Mouse (Mus musculus): ENCODE data around the gene Kcnmb2.

The Kcnmb2 gene

DNA sequence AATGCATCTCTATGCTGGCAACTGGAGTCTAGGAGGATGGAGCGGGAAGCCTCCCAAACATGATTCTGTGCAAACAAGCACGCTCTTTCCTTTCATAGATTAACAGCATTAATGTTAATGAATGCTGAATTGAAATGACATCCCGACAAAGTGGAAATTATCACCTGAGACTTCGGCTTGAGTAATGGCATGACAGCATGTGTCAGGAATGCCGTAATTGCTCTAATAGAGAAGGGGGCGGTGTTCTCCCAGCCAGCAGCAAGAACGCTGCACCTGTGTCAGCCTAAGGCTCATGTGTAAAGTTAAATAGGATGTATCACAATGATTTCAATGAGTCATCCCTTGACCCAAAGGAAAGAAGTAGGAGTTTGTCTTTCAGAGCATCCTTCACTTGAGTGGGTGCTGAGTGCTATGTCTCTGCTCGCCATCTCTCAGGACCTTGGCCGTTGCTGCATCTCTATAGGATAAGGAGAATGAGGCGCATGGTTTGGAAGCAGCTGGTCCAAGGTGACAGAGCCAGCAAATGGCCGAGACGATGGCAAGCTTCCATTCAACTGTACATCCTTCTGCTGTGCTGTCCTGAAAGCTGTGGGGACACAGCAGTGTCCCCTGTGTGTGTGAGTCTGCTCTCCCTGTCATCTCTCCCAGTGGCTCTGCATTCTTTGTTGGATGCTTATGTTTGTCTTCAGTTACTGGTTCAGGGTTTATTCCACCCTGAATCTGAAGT lies 110.1 kb downstream of the Kcnmb2 start:
- no peak for DNase-seq (ENCODE audit: extremely low spot score, low spot score)

DNA sequence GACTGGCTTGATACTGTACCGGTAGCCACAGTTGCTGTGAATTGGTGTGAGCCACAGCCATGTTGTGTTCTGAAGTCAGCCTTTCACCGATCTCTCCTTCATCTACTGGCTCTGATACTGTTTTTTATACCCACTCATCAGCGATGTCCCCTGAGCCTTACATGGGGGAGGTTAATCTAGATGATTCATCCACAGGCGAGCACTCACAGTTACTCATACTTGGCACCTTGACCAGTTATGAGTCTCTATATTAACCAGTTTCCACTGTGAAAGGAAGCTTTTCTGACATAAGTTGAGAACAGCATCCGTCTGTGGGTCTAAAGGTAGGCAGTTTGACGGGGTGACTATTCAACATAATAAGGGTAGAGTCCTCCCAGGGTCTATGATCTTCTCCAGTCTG lies 118.7 kb downstream of the Kcnmb2 start:
- DNase-seq (ENCODE audit: extremely low spot score, low spot score): no peak

DNA sequence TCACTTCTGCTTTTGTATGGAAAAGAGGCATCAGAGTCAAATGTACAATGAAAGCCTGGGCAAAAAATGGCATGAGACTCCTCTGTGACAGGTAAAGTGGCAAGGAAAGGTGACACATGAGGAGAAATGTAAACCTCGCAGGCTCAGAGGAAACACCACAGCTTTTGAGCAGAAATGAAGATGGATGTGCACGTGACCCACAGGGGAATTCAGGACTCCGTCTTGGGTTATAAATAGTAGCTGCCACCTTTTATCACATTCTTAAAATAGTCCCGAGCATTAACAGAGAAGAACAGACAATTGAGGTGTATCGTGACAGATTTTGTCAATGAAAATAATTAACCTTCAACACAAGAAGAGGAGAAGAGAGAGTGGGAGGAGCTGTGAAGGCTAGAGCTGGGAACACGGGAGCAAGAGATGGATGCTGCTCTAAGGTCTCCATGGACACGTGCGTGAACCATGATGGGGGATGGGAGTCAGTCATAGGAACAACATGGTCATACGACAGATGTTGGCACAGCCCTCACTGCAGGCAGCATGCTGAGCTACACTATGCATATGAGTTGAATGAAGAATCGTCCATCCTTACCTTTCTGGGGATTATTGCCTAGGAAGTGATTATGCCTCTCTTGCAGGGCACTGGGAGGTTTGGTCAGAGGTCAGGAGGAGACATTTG lies 127.2 kb downstream of the Kcnmb2 start:
- no peak for DNase-seq (ENCODE audit: extremely low spot score, low spot score)

DNA sequence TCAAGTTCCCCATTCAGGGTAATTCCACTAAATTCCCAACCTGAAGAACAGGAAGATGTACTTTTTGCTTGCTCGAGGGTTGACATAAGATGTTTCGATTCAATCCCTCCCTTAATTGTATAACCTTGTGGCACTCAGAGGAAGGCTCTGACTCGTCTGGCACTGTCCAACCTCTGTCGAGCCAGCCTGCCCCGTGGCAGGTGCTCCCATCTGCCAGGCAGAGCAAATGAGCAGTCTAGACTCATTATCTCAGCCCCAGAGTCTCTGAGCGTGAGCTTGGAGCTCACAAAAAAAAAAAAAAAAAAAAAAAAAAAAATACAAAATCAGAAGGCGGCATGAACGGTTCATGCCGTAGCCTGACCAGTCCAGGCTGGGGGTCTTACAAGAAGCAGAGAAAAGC lies 130.1 kb downstream of the Kcnmb2 start:
- no peak for DNase-seq (ENCODE audit: extremely low spot score, low spot score)

DNA sequence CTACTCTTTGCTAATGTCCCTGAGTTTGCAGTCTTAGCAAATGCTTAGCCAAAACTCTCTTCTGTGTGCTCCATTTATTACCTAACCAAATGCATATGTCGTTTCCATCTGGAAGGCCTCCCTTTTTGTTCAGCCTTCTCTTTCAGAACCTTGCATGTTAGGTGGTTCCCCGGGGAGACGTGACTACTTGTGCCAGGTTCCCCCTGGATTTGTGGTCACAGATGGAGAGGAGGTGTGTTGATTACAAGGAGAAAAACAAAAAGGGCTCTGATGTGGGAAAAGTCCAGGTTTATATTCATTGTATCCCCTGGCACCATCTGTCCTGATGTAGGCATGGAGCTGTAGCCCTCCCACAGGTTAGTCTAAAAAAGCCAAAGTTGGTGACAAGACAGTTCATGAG lies 141.5 kb downstream of the Kcnmb2 start:
- DNase-seq (ENCODE audit: extremely low spot score, low spot score): no peak

DNA sequence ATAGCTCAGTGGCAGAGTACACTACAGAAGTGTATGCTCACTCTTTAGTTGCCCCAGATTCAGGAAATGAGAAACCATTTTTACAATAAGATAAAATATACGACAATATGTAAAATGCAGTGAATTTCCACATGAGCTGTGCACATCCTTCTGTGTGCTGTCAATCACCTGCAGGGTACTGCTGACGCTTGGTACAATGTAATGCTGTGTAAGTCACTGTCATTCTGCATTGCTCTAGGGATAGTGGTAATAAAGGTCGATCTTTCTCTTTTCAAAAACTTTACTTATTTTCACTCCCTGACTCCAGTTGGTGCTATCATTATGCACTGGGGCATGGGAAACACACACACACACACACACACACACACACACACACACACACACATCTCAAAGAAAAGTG lies 146.5 kb downstream of the Kcnmb2 start:
- no peak for DNase-seq (ENCODE audit: extremely low spot score, low spot score)

DNA sequence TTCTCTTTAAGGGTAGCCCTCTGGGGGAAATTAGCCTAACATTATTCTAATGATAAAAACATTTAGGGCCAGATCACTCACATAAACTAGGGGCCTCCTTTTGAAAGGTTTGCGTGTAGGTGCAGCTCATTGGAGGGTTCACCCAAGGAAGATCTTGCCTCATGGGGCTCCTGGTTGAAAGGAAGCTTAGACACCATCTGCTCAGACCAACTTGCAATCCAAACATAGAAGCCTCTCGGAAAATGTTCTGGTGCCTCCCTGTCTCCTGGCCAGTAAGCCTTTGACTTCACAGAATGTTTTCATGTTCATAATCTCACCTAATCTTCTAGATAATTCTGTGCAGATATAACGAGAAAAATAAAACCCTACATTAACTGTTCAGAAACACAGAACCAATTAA lies 150.3 kb downstream of the Kcnmb2 start:
- DNase-seq (ENCODE audit: extremely low spot score, low spot score): no peak

DNA sequence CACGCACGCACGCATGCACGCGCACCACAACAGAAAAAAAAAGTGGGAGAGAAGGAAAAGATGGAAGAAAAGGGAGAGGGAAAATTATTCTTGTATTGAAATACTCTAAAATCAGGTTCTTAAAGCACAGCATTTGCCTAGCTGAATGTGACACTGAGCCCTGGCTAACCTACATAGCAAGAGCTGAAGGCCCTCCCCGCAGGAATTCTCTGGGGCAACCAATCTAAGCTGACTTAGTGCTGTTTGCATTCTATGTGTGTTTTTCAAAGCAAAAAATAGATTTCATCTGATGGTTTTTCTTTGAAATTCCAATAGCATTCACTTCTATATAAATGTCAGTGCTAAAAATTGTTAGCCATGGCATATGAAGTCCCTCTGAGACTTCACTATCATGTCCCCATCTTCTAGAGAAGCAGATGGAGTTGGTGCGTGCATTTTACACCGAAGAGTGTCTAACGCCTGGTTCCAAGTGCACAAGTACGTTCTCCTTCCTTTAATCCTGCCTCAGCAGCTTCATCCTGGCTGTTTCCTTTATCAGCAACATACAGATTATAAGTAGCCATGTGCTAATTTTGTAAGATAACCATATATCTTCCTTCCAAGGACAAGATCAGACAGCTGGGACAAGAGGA lies 151.4 kb downstream of the Kcnmb2 start:
- no peak for DNase-seq (ENCODE audit: extremely low spot score, low spot score)

DNA sequence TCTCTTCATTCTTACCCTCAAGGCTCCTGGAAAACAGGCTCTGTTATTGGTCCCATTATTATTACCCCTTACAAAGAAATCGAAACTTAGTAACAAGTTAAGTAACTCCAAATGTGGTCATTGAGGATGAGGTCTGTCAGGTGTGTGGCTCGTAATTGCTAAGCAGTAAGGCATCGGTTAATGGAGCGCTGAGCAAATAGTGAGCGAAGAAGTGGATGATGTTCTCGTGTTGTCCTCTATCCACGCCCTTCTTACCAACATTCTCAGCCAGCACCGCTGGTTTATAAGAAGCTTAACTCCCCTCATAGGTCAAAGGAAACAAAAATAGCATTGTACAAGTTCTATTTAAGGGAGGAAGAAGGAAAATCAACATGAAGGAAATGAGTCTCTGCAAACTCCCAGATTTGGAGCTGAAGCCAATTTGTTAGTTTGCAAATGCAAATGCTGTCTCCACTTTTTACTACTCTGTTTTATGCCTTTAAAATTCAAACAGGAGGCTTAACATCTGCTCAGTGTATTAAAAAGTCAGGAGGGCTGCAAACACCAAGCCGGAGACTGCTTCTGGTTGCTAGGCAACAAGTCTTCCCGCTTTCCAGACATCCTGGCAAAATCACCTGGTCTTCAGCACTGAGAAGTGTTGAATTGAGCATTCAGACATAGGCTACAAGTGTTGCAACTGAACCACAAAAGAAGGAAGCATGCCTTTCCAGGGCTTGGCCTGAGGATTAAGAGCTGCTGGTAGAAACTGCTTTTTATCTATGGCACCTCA lies 157.8 kb downstream of the Kcnmb2 start:
- DNase-seq (ENCODE audit: extremely low spot score, low spot score): no peak

DNA sequence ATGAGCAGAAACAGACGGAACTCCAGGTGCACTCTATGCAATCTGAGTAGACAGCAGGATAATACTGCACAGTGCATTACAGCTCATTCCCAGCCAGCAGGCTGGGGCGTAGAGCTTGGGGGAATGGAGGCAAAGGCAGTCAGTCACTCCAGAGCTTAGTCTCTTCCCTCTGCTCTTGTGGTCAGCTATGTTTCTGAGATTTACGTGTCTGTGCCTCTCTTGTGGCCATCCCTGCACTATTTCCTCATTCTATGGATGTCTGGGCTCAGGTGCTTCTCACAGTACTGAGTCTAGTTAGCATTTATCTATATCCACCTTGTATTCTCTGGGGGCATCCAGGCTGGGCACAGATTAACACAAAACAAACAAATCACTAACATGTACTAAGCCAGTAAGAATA lies 160.4 kb downstream of the Kcnmb2 start:
- DNase-seq (ENCODE audit: extremely low spot score, low spot score): no peak

DNA sequence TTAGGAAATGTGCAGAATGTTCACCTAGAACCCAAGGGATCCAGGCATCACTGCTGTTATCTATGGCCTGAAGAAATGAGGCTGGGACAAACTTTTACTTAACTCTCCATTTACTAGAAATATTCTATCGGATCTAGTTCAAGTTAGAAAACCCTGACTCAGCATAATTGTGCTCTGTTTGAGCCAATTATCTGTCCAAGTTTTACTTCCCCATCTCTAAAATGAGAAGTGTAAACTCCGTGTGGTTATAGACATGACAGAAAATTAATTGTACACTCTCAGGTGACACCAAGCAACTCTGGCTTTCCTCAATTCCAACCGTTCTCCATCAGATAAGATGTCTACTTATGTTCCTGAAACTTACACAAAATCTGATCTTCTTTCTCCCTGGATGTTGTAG lies 161.0 kb downstream of the Kcnmb2 start:
- DNase-seq (ENCODE audit: extremely low spot score, low spot score): no peak

DNA sequence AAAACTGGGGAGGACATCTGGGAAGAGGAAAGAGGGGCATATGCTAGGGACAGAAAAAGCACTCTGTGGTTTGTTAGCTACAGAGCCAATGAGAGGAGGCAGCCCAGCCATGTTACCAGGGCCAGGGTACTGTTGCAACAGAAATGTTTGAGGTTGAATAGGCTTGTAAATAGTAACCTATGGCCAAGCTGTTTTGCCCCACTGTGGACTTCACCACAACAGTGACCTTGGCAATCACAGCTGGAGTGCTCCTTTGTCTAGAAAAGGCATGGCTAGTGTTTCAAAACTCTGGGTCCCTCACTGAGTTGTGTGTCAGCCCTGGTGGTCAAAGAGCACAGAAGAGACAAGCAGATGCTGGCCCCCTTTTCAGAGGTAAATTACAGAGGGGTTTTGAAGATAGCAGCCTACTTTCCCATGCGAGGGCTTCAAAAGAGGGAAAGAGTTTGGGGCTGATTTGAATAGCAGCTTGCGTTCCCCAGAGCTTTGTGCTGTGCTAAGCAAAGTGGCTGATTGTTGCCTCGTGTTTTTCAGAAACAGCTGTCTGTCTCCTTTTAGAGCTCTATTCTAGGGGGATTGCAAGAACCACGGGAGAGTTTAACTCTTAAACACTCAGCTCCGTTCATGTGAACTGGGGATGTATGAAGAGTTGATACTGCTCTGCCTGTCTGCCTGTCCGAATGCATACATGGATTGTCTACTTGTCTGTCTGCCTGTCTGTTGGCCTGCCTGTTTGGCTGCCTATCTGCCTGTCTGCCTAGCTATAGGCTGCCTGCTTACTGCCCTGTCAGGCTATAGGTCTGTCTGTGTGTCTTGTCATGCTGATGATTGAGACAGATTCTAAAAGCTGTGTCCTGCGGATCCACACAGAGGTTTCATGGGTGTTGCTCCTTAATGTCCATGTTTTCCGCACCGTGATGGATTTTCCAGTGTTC lies 165.0 kb downstream of the Kcnmb2 start:
- DNase-seq (ENCODE audit: extremely low spot score, low spot score): no peak

DNA sequence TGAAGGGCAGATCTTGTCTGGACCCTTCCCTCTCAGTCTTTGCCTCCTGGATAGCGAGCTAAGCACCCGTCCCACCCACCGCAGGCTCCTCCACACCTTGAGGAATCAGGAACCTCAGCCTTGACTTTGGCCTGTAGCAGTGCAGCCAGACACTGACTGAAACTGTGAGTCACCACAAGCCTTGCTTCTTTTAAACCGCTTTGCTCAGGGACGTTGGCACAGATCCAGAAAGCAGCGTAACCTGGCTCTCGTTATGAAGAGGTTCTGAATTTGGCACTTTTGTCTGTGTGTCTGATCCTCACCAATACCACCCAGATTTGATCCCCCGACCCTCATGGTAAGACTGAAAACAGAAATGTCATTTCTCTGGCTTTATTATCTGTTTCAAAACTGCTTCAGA lies 171.6 kb downstream of the Kcnmb2 start:
- no peak for DNase-seq (ENCODE audit: extremely low spot score, low spot score)

DNA sequence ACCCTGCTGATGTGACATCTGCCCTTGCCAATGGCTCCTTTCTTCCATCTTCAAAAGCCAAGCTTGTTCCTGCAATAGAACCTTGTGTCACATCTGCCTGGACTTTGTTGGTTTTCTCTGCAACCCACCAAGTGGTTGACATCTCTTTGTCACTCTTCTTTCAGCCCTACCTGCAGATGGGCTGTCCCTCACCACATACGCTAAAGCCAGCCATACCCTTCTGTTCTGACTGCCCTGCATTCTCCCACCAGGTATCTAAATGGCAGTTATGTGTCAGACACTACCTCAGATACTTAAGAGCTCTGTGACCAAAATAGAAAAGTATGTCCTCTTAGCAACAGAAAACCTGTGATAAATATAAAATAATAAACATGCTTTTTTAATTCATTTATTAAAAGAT lies 186.5 kb downstream of the Kcnmb2 start:
- no peak for DNase-seq (ENCODE audit: extremely low spot score, low spot score)

DNA sequence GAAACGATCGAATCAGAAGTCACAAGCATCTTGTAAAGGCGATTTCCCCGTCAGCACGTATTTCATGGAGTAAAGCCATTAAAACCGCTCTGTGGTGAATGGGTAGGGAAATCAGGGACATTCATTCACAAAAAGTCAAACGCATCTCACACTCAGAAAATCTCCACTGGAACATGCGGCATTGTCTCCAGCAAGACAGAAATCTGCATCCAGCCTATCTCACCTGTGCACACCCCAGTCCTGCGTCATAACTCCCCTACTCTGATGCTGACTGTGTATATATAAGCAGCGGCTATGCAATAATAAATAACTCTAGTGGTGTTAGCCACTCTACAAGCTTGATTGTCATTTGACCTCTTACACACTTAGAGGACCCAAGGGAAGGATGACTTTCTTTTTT lies 199.1 kb downstream of the Kcnmb2 start:
- no peak for DNase-seq (ENCODE audit: extremely low spot score, low spot score)

DNA sequence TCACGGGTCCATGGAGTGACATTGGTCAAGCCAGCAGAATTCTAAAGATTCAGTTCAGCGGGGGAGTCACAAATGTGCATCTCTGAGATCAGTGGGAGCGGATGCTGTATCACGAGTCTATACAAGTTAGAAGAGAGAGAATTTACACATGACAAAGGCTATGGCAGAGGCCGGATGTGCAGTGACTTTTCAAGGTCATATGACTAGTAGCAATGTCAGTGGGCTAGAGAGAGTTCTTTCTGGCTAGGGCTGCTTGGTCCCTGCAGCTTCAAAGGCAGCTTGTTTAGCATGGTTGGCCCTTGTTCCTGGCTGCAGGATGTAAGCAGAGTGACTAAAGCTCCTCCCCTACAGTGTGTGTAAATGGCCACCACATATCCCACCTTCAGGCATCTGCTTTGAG lies 217.5 kb downstream of the Kcnmb2 start:
- DNase-seq (ENCODE audit: extremely low spot score, low spot score): no peak

DNA sequence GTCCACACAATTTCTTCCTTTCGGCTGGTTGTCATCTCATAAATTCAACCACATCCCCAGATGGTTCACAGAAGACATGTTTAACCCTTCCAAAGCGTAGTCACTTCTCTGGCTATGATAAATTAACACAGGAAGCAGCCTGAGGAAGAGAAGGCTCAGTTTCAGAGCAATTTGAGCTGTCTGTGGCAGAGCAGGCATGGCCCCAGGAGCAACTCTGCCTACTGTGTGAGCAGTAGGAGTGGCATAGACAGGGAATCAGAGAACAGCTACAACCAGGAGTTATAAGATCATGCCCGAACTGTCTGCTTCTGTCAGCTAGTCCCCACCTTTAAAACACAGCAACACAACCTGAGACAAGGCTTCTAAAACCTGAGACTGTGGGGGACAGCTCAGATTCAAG lies 219.4 kb downstream of the Kcnmb2 start:
- DNase-seq (ENCODE audit: extremely low spot score, low spot score): no peak

DNA sequence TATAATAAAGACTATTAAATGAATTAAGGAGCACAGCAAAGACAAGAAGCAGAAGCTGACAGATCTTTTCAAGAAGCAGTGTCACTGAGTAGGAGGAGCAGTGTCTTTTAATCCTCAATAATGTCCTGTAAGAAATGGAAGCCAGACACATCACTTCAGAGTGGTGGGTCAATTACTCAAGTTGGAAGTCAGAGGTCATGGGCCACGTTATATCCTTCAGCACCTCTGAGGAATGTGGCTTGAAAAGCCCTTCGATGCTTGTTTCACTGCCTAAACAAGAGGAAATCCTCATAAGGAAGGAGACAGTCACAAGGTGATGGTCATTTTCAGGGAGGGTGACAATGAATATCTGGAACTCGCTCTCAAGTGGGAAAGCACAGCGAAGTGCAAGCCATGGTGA lies 223.1 kb downstream of the Kcnmb2 start:
- peak; percentile 22 for DNase-seq (ENCODE audit: extremely low spot score, low spot score)

DNA sequence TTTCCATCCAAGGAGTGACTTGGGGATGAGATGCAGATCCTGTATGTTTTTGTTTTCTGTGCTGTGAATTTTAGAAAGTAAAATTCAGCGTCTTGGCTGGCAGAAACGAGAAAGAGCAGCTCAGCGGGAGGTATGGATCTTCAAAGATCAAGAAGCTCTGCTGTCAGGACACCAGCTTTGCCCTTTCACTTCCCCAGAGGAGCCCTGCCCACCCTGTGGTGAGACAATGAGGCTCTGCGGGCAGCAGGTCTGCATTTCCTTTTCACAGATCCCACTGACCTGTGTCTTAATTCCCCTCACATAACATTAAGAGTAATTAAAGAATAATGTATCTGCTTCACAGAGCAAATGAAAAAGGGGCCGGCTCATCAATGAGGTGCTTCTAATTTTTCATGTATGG lies 226.1 kb downstream of the Kcnmb2 start:
- DNase-seq (ENCODE audit: extremely low spot score, low spot score): no peak

DNA sequence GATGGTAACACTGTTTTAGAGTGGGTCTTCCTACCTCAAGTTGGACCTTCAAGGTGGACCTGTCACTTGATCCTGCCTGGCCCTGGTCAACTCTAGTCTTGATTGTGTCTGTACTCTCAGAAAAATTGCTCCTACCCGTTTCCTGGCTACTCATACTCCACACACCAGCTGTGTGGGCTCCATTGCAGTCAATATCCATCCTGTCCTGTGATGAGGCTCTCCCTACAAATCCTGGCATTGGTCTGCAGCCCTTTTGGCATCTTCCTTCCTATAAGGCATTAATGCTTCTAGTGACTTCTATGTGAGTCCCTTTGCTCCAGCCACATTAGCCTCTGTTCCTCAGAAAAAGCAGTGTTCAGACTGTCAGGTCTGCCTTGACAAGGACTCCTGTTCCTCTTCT lies 228.4 kb downstream of the Kcnmb2 start:
- no peak for DNase-seq (ENCODE audit: extremely low spot score, low spot score)

DNA sequence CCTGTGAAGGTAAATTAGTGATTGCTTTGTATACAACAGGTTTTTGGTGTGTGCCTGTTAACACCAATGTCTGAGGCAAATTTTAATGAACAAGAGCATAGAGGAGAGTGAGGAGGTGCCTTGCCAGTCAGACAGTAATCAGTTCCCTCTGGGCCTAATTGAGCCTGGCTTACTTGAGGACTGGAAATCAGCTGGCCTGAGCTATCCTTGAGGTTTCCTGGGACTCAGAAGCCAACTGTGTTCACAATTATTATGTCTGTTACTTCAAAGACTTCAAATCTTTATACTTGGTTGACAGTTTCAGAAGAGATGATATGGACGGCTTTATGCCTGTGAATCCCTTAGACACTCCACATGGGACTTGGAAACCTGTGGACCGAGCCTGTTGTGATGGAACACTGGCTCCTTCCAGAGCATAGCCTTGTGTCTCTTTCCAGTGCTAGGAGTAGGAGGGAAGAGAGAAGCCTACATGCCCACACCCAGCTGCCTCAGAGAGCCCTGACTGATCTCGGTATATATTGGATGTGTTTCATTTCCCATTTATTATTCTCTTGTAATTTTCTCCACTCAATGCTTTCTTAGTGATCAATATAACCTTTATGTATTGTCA lies 230.2 kb downstream of the Kcnmb2 start:
- DNase-seq (ENCODE audit: extremely low spot score, low spot score): no peak

Data from neural tube, embryonic 10.5 days (tissue).